Mouse (Mus musculus) lung, postnatal 0 days (tissue): Measurements from ENCODE around the gene Rab36. TPM values are rescaled to one million over a fixed set of nuclear protein-coding genes. Genes with fewer than 3 reads are reported as not detected.

Source experiments
- ATAC-seq: fragments of 200-750 bp; cut with Nextera tagmentation; 2 replicates; pipeline ENCODE4 v1.8.0; 2017; ENCODE audit warnings: moderate library complexity
- DNase-seq: peaks from one replicate; pipeline ENCODE4 v3.0.0-alpha.2; 2016; ENCODE audit warnings: low spot score
- H3K27ac ChIP-seq: fragments of 300-500 bp; sonication (generic); 2 replicates; pipeline ENCODE4 v1.5.1; 2014; ENCODE audit warnings: antibody characterized with exemption, mild to moderate bottlenecking, low read length, mixed read lengths
- H3K27me3 ChIP-seq: fragments of 300-500 bp; sonication (generic); replicated peaks from 2 replicates; pipeline ENCODE4 v1.6.1; 2014; ENCODE audit warnings: low read length, mixed read lengths; ENCODE audit not compliant: insufficient read depth
- H3K36me3 ChIP-seq: fragments of 300-500 bp; sonication (generic); 2 replicates; pipeline ENCODE4 v1.6.1; 2014; ENCODE audit warnings: low read length, mixed read lengths; ENCODE audit not compliant: insufficient read depth
- H3K4me1 ChIP-seq: fragments of 300-500 bp; sonication (generic); 2 replicates; pipeline ENCODE4 v1.6.1; 2014; ENCODE audit warnings: antibody characterized with exemption, low read depth, low read length, mixed read lengths; ENCODE audit not compliant: insufficient read depth
- H3K4me2 ChIP-seq: fragments of 300-500 bp; sonication (generic); replicated peaks from 2 replicates; pipeline ENCODE4 v1.6.1; 2014; ENCODE audit warnings: low read depth, mild to moderate bottlenecking, low read length, moderate library complexity, mixed read lengths
- H3K4me3 ChIP-seq: fragments of 300-500 bp; sonication (generic); 2 replicates; pipeline ENCODE4 v1.5.1; 2014; ENCODE audit warnings: low read depth, low read length
- H3K9ac ChIP-seq: fragments of 300-500 bp; sonication (generic); replicated peaks from 2 replicates; pipeline ENCODE4 v1.6.1; 2014; ENCODE audit warnings: low read depth, mild to moderate bottlenecking
- H3K9me3 ChIP-seq: fragments of 300-500 bp; sonication (generic); 2 replicates; pipeline ENCODE4 v1.6.1; 2016; ENCODE audit warnings: low read length, mixed read lengths
- CTCF ChIP-seq: IDR thresholded peaks from 2 replicates; pipeline ENCODE4 v1.5.1; 2016; ENCODE audit warnings: antibody characterized with exemption, mild to moderate bottlenecking
- EP300 ChIP-seq: IDR thresholded peaks from 2 replicates; pipeline ENCODE4 v1.6.1; 2016; ENCODE audit warnings: antibody characterized with exemption, mild to moderate bottlenecking, control low read depth
- WGBS: fragments of 180-500 bp; shearing (Covaris S2); extraction: QIAGEN DNeasy Blood & Tissue Kit; methylation state at CpG from one replicate; pipeline ENCODE4 v1.1.7; 2014; 5-methylcytosine and 5-hydroxymethylcytosine counted together
- polyA plus RNA-seq: library from polyadenylated mRNA; unstranded; fragments of >200 nt; fragmentation: Nextera tagmentation; extraction: Ambion mirVana; gene quantifications from 2 replicates; pipeline ENCODE4 v1.2.1, GENCODE M21; 2015

Gene Rab36
- polyA plus RNA-seq, 1 experiment from 2014 or later = 4.7 TPM

DNA sequence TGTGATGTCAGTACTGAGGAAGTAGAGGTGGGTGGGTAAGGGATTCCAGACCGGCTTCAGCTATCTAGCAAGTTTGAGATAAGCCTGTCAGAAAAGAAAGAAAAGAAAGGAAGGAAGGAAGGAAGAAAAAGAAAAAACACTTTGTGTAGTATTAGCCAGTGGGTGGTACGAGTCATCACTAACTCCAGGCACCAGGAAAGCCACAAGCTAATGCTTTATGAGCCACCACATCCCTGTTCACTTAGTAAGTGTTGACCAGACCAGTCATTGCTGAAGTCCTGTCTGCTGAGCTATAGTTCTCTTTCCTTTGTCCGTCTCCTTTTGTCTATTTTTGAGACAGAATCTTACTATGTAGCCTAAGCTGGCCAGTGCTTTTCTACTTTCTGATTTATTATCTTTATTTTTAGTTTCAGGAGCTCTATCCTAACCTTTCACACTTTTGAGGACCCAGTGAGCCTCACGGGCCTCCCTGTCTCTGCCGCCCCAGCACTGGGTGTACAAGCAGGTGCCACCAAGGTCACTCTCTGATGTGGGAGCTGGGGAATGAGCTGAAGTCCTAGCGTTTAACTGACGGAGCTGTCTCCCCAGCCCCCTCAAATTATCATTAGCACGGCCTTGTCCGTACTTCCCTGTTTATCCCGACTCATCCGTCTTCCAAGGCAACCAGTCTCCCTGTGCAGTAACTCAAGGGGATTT, 33.6 kb downstream of the Rab36 start:
- no peak overlapping the region for H3K4me2 ChIP-seq
- 40% methylated on average over 11 of the region's 11 CpGs for WGBS
- TF ChIP-seq CTCF (no peak), EP300 (no peak)
- H3K4me3 ChIP-seq = no peak overlapping the region
- no peaks in the 10 kb centered on the region for H3K9me3 ChIP-seq
- DNase-seq = no peak
- H3K4me1 ChIP-seq = peaks cover 11% of the 10 kb centered on the region; the same call in 1 of the 2 replicates
- H3K27me3 ChIP-seq = no peaks in the 10 kb centered on the region
- H3K36me3 ChIP-seq = no peaks in the 10 kb centered on the region
- H3K27ac ChIP-seq = 0 out of 2 replicates have a peak overlapping the region, but pooled peaks have one; percentile 23
- no peak for ATAC-seq
- H3K9ac ChIP-seq = no peak overlapping the region; the same call in 1 of the 2 replicates

DNA sequence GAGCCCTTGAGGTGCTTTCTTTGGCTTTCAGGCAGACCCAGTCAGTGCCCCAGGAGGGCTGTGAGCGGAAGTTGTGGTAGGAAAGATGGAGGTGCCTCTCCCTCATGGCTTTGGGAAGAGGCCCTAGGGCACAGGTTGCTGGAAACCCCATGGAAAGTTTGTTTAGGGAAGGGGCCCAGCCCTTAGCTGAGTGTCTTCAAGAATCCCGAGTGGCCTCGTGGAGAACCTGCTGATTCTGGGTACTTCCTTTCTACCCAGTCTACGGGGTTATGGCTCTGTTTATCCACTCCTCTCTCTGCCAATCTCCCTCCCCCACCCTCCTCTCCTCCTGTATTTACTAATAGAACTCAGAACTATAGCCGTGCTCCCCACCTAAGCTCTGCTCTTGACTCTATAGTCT, 38.8 kb downstream of the Rab36 start:
- WGBS = 25% methylated on average over 5 of the region's 5 CpGs
- ATAC-seq = peak; percentile 58

DNA sequence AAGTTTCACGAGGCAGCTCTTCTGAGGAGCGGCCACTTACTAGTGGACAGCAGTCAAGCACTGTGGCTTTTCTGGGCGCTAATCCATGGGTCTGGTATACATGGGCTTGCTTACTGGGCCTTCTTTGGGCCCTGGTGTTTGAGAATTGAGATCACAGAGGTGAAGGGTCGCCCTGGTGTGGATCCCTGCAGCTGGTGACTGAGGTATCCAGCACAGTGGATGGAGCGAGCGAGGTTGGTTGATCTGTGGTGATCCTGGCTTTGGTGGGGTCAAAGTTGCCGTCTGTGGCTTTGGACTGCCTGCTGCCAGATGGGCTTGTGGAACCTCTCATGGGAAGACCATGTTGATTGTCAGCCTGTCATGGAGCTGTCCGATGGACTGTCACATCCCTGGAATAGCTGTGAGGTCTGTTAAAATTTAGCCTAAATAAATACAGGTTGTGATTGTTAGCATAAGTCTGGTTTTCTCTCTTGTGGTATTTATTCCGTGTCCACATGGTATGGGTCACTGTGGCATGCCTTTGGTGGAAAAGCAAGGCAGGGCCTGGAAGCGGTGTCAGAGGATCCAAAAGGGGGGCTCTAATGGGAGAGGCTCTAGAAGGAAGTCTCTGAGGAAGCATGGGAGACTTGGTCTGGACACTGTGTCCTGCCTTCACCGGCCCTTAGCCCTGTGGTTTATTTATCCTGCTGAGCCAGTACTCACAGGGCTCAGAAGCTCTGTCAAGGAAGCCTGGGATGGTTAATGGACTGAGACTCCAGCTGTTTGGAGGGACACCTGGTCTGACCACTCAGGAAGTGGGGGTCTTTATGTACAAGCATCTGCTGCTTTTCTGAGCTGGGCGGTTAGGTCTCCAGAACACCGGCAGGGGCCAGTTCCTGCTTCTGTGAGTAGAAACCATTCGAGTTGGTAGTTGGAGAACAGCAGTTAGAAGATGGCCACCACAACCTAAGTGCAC, 41.6 kb downstream of the Rab36 start:
- Histone ChIP-seq H3K27ac (no peak overlapping the region), H3K36me3 (no peaks in the 10 kb centered on the region), H3K4me1 (peaks cover 12% of the 10 kb centered on the region; the same call in 1 of the 2 replicates), H3K9ac (no peak overlapping the region), H3K4me3 (no peak overlapping the region), H3K9me3 (no peaks in the 10 kb centered on the region), H3K27me3 (no peaks in the 10 kb centered on the region), H3K4me2 (no peak overlapping the region)
- DNase-seq (no peak), ATAC-seq (peak; percentile 36; the same call in 1 of the 2 replicates)
- TF ChIP-seq CTCF (no peak), EP300 (no peak)
- WGBS = 66% methylated on average over 14 of the region's 14 CpGs

More for the DNA sequence above, 38.8 kb downstream of the Rab36 start:
- Histone ChIP-seq H3K27ac (no peak overlapping the region), H3K4me1 (peaks cover 14% of the 10 kb centered on the region; the same call in 1 of the 2 replicates), H3K36me3 (no peaks in the 10 kb centered on the region), H3K9ac (no peak overlapping the region), H3K4me3 (no peak overlapping the region), H3K27me3 (no peaks in the 10 kb centered on the region), H3K9me3 (no peaks in the 10 kb centered on the region), H3K4me2 (no peak overlapping the region)
- DNase-seq = peak; percentile 32
- TF ChIP-seq CTCF = no peak
- no peak for TF ChIP-seq EP300

DNA sequence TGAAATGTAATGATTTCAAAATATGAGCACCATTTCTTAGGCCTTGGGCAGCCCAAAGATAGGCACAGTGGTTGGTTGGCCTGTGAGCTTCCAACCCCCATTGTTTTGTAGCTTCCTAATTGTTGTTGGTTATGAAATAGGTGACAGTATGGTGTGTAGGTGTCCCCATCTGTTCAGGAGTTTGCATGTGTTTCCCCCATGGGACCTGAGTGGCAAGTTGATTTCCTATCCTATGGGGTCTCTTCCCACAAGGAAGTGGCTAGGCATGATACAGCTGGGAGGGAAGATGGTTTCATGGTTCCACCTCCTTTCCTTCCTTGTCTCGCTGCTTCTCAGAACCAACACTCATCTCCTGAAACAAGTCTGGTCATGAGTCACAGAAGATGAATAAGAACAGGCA, 48.5 kb downstream of the Rab36 start:
- TF ChIP-seq EP300 = no peak
- no peak for TF ChIP-seq CTCF
- Histone ChIP-seq H3K4me2 (no peak overlapping the region), H3K9me3 (no peaks in the 10 kb centered on the region), H3K27me3 (no peaks in the 10 kb centered on the region), H3K36me3 (no peaks in the 10 kb centered on the region; the same call in 1 of the 2 replicates), H3K27ac (no peak overlapping the region), H3K4me1 (no peaks in the 10 kb centered on the region), H3K4me3 (no peak overlapping the region), H3K9ac (no peak overlapping the region)
- 71% methylated on average over 1 of the region's 1 CpGs for WGBS
- ATAC-seq = no peak
- no peak for DNase-seq

DNA sequence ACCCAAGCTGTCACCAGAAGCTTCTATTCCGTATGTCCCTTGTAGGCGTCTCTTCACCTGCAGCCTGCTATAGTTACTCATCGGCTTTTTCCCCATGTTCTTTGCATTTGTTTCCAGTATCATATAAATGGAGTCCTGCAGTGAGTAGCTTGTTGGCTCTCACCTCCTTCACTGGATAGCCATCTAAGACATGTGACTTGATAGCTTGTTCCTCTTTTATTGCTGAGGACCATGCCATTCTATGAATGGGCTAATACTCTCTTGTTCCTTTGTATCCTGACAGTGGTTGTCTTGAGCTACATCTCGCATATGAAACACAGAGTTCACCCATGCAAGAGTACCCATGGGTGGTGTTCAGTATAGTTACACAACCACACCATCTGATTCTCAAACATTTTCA, 51.6 kb downstream of the Rab36 start:
- Histone ChIP-seq H3K27me3 (no peaks in the 10 kb centered on the region), H3K4me3 (no peak overlapping the region), H3K36me3 (no peaks in the 10 kb centered on the region; the same call in 1 of the 2 replicates), H3K27ac (no peak overlapping the region), H3K9ac (no peak overlapping the region), H3K9me3 (no peaks in the 10 kb centered on the region), H3K4me2 (no peak overlapping the region), H3K4me1 (no peaks in the 10 kb centered on the region)
- no peak for ATAC-seq
- WGBS = 90% methylated on average over 4 of the region's 4 CpGs
- no peak for DNase-seq
- TF ChIP-seq EP300 (no peak), CTCF (no peak)
